Mouse (Mus musculus) olfactory bulb, adult 2 months (tissue): ENCODE measurements around the gene Sec14l1. TPM values are rescaled to one million over a fixed set of nuclear protein-coding genes. Genes with fewer than 3 reads are reported as not detected.
A peak's percentile ranks its signal among the peaks of the same experiment; 100 is the strongest.

Experiments
- H3K27ac ChIP-seq: fragments of 200-500 bp; 2 replicates; pipeline ENCODE4 v1.5.1; 2012; ENCODE audit warnings: low read depth, low read length; ENCODE audit not compliant: insufficient read depth
- H3K4me1 ChIP-seq: fragments of 200-500 bp; 2 replicates; pipeline ENCODE4 v1.6.1; 2012; ENCODE audit warnings: low read length; ENCODE audit not compliant: control insufficient read depth, insufficient read depth
- H3K4me3 ChIP-seq: fragments of 200-500 bp; 2 replicates; pipeline ENCODE4 v1.5.1; 2012; ENCODE audit warnings: mild to moderate bottlenecking, low read depth, low read length, moderate library complexity; ENCODE audit not compliant: insufficient read depth
- CTCF ChIP-seq: fragments of 200-500 bp; IDR thresholded peaks from 2 replicates; pipeline ENCODE4 v1.5.1; 2012; ENCODE audit warnings: low read depth, mild to moderate bottlenecking, low read length, moderate library complexity; ENCODE audit not compliant: insufficient read depth
- POLR2A ChIP-seq: fragments of 200-500 bp; IDR thresholded peaks from 2 replicates; pipeline ENCODE4 v1.6.1; 2012; ENCODE audit warnings: mild to moderate bottlenecking, low read depth, low read length, moderate library complexity; ENCODE audit not compliant: insufficient read depth
- WGBS: fragments of 180-500 bp; shearing (Covaris S2); methylation state at CpG from one replicate; pipeline ENCODE4 v1.1.7; 2018; 5-methylcytosine and 5-hydroxymethylcytosine counted together
- polyA plus RNA-seq: library from polyadenylated mRNA; stranded (reverse); fragments of >200 nt; gene quantifications from 2 replicates; pipeline ENCODE4 v1.2.4, GENCODE M21; 2012; ENCODE audit warnings: low replicate concordance; ENCODE audit not compliant: missing spikeins, insufficient read depth, insufficient read length

Sec14l1 gene
- polyA plus RNA-seq, 1 experiment, result not detected

DNA sequence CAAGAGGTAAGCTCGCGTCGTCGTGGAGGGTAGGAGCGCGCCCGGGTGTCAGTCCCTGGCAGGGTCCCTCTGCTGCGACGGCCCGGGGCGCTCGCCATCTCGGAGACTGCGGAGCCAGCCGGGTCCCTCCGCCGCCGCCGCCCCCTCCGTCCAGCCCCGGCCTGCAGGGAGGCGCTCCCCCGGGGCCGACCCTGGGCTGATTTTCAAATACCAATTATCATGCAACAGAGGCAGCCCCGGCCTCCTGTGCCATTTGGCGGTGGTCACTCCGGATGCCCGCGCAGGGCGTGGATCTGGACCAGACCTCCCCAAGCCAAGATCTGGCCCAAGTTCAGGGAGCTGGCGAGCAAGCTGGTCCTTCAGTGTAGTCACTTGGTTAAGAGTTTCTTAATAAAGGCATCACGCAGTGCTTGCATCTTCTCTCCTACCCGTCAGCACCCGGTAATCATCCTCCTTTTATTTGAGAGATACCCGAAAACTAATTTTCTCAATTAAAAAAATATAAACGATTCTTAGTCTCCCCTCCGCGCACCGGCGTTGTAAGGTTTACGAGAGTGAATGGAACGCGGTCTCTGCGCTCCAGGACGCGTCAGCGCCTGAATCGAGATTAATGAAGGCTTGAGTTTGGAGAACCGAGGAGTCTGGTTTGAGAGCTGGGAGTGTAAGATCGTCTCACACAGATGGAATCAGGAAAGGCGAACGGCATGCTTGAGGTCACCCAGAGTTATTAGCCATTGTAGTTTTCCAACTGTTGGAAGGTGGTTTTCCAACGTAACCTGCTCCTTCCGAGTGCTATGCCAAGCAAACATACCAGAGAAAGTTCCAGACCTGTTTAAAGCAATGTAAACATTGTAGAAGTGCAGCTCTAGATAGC is 615 bp downstream of the Sec14l1 start:
- peak overlapping the region; percentile 92 for H3K27ac ChIP-seq
- H3K4me1 ChIP-seq, result peaks cover 28% of the 10 kb centered on the region
- H3K4me3 ChIP-seq, result peak overlapping the region; percentile 75
- TF ChIP-seq POLR2A, result no peak; the same call in 1 of the 2 replicates
- TF ChIP-seq CTCF, result no peak
- under 1% methylated on average over 54 of the region's 54 CpGs for WGBS

DNA sequence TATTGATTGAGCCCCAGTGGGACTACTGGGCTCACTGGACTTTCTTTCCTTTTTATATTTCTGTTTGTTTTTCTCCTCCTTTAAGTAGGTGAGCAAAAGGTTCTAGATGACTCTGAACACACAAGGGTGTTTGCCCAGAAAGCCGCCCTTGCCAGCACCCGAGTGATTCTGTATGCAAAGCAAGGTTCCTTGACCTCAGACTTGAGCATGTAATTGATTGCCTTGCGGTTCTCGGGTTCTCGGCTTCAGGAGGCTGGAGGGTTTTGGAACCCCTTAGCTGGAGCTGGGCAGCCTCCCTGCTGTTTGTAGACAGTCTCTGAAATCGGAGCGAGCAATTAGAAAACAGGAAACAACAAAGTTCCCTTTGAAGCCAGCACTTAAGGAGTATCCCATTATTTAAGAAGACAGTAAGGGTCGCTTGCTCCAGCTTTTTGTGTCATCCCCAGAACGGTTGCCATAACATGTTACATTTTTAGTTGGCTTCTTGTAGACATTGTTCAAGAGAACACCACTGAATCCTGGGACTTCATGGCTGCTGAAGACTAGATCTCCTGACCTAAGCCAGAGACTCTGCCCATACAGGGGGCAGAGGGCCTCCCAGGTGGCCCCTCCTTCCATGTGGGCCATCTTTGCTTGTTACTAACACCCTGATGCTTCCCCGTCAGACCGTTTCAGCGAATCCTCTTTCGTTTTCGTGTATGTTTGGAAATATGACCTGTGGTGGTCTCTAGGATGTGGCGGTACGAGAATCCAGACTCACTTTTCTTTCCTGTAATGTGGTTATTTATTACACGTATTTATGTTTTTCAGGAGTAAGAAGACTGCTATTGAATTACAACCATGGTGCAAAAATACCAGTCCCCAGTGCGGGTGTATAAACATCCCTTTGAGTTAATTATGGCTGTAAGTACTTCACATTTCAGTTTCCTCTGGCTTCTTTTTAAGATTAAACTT is 1.7 kb downstream of the Sec14l1 start:
- H3K27ac ChIP-seq, result peak overlapping the region; percentile 90
- TF ChIP-seq POLR2A, result no peak
- no peak for TF ChIP-seq CTCF
- 8% methylated on average over 18 of the region's 18 CpGs for WGBS
- H3K4me1 ChIP-seq, result peaks cover 38% of the 10 kb centered on the region
- peak overlapping the region; percentile 71 for H3K4me3 ChIP-seq

DNA sequence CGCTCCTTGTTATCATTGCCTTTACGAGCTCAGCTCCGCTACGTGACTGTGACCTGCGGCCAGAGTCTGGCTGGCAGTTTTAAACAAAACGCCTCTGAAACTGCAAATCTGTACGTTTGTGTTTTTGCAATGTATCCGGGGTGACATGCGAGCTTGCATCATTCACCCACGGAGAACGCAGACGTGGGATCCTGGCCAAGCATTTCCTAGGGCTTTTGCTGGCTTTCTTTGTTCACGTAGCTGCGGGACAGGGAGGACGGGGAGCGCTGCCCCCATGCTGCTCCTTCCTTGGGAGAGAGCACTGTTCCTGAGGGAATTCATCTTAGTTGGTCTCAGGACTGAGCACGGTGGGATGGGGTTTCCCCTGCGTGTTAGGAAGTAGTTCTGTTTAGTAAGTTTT is 2.4 kb downstream of the Sec14l1 start:
- Histone ChIP-seq H3K4me3 (peak overlapping the region; percentile 57), H3K4me1 (peaks cover 41% of the 10 kb centered on the region), H3K27ac (peak overlapping the region; percentile 90)
- 8% methylated on average over 18 of the region's 18 CpGs for WGBS
- TF ChIP-seq CTCF (no peak), POLR2A (no peak)

DNA sequence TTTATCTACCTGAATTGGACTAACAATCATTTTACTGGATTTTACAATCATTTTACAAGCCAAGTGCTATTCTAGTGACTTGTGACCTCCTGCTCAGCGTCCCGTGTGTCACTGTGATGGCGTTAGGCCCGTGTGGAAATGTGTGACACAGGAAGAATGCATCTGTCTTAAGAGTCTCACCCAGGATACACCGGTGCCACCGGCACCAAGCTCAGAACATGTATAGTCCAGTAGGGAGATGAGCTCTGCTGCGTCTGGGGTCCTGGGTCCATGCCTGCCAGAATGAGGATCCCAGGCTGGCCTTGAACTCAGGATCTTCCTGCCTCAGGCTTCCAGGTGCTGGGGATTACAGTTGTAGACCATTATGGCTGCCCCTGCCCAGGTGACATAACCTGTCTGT is 2.8 kb downstream of the Sec14l1 start:
- peak overlapping the region; percentile 90 for H3K27ac ChIP-seq
- 43% methylated on average over 7 of the region's 7 CpGs for WGBS
- peaks cover 44% of the 10 kb centered on the region for H3K4me1 ChIP-seq
- no peak for TF ChIP-seq CTCF
- TF ChIP-seq POLR2A, result no peak
- peak overlapping the region; percentile 57 for H3K4me3 ChIP-seq

DNA sequence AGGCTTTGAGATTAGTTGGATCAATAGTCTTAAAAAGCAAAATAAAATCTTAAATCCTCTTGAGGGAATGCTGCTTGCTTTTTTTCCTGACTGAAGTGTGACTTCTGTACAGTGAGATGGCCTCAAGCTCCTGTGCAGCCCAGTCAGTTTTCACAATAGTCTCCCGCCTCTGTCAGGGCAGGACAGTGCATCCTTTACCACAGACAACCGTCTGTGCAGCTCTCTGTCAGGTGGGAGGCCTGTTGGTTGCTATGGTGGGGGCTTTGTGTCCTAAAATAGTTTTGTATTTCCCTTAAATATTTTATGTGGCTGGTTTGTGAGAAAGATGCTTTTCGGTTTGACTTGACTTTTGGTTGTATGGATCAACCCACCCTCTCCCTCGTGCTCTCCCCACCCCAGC is 3.3 kb downstream of the Sec14l1 start:
- Histone ChIP-seq H3K27ac (peak overlapping the region; percentile 90), H3K4me1 (peaks cover 48% of the 10 kb centered on the region), H3K4me3 (peak overlapping the region; percentile 47)
- TF ChIP-seq CTCF, result no peak
- no peak for TF ChIP-seq POLR2A
- WGBS, result 21% methylated on average over 4 of the region's 4 CpGs

DNA sequence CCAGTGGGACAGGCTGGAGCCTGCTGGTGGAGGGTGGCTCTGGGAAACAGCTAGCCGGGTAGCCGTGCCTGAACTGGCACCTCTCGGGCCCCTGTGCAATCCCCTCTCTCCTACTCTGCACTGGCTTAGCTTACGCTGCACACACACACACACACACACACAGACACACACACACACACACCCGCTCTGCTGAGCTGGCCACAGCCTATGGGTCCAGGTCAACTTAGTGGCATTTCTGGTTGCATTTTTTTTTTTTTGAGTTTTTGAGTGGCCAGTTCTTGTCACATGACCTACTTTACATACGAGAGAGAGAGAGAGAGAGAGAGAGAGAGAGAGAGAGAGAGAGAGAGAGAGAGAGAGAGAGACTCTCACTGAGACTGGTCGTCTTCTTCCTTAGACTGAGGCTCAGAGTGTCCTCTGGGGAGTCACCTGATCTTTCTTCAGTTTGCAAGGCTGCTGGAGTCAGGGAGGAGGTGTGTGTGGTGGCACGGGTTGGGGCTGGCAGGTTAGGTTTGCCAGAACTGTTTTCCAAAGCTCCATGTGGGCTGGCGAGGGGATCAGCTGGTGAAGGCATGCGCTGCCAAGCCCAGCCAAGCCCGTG is 3.9 kb downstream of the Sec14l1 start:
- no peak for TF ChIP-seq POLR2A
- no peak for TF ChIP-seq CTCF
- Histone ChIP-seq H3K4me3 (peak overlapping the region; percentile 47), H3K27ac (peak overlapping the region; percentile 90), H3K4me1 (peaks cover 54% of the 10 kb centered on the region)
- WGBS, result 13% methylated on average over 11 of the region's 11 CpGs

DNA sequence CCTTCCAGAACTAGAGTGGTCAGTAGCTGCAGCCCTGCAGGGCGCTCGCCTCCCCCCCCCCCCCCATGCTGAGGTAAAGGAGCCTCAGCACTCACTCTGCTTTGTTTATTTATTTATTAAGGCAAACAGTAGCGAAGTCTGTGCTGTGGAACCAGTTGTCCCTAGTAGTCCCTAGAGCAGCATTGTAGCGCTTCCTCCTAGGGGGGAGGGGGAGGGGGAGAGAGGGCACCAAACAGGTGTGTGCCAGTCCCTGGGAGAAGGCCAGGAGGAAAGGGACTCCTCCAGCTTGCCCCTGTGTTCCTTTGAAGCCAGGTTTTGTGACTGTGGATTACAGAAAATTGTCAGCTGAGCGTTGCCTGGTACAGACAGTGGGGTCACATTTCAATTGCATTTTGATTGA is 4.8 kb downstream of the Sec14l1 start:
- 19% methylated on average over 5 of the region's 5 CpGs for WGBS
- Histone ChIP-seq H3K27ac (no peak overlapping the region; the same call in 1 of the 2 replicates), H3K4me3 (peak overlapping the region; percentile 13; the same call in 1 of the 2 replicates), H3K4me1 (peaks cover 55% of the 10 kb centered on the region)
- TF ChIP-seq CTCF (no peak), POLR2A (no peak)

DNA sequence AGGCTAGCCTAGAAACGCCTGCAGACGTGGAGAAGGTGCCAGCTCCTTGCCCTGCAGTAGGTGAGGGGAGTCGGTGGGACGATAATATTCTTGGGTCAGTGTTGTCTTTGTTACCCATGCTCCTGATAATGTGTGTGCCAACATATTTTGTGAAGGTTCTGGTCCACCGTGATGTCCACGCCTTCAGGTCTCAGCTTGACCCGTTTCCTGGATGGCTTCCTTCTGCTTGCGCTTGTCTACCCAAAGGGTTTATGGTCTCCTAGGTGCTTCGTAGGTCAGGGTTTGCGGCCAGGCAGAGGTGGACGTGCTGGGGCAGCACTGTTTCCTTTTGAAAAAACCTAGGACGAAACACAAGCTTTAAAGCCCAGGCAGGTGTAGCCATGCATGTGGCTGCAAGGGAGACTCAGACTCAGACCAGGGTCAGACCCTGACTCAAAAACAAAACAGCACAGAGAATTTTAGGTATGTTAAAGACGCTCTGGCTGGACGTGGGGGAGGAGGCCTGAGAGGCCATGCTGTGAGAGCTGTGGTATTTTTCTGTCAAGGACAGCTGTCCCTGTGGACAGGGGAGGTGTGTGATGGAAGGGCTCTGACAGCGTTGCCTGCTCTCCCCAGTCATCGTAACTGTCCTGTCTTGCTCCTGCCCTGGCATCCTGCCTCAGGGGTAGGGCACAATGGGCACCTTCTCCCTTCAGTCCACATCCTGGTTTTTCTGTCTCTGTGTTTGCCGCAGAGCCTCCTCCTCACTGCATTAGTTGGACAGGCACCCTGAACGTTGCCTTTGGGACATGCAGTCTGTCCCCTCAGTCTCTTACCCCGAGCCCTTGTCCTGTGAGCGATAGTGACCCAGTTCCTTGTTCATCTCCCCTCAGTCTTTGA is 5.6 kb downstream of the Sec14l1 start:
- peak overlapping the region; percentile 90 for H3K27ac ChIP-seq
- 30% methylated on average over 20 of the region's 20 CpGs for WGBS
- TF ChIP-seq CTCF (no peak), POLR2A (no peak)
- peaks cover 55% of the 10 kb centered on the region for H3K4me1 ChIP-seq
- peak overlapping the region; percentile 42 for H3K4me3 ChIP-seq
